Mouse (Mus musculus) cerebellum, postnatal 10 days (tissue): ENCODE results near the gene Fam47c.

Source experiments
- DNase-seq, 2 experiments: peaks; one replicate each; pipeline ENCODE4 v3.0.0; 2021; ENCODE audit warnings: mixed read lengths in 2 of 2

Fam47c gene

GRCm38 (mm10) chrX:78737463-78737862 is at the start of gene Fam47c:
Gene Fam47c, plus strand, starts transcription at chrX:78737763.
- no peak for DNase-seq

GRCm38 (mm10) chrX:78769408-78769807 is 31.8 kb downstream of the Fam47c start:
- DNase-seq: no peak

- no peak for DNase-seq
These were observed 39.5 kb downstream of the Fam47c start for GRCm38 (mm10) chrX:78777078-78777477.
